Mouse (Mus musculus) embryonic facial prominence, embryonic 15.5 days (tissue): ENCODE results near the gene Sdccag8. TPM values are rescaled to one million over a fixed set of nuclear protein-coding genes. Genes with fewer than 3 reads are reported as not detected.

Experiments used
- ATAC-seq: fragments of 200-750 bp; cut with Nextera tagmentation; 2 replicates; pipeline ENCODE4 v1.8.0; 2017; ENCODE audit warnings: low read depth, moderate TSS enrichment; ENCODE audit not compliant: insufficient number of reproducible peaks, low FRiP score, low TSS enrichment
- H3K27ac ChIP-seq: fragments of 300-500 bp; sonication (generic); replicated peaks from 2 replicates; pipeline ENCODE4 v1.5.1; 2015; ENCODE audit warnings: mild to moderate bottlenecking, inconsistent platforms
- H3K27me3 ChIP-seq: fragments of 300-500 bp; sonication (generic); 2 replicates; pipeline ENCODE4 v1.6.1; 2015; ENCODE audit warnings: inconsistent platforms
- H3K36me3 ChIP-seq: fragments of 300-500 bp; sonication (generic); 2 replicates; pipeline ENCODE4 v1.6.1; 2015; ENCODE audit warnings: mild to moderate bottlenecking, inconsistent platforms
- H3K4me1 ChIP-seq: fragments of 300-500 bp; sonication (generic); 2 replicates; pipeline ENCODE4 v1.6.1; 2015; ENCODE audit warnings: inconsistent platforms
- H3K4me2 ChIP-seq: fragments of 300-500 bp; sonication (generic); replicated peaks from 2 replicates; pipeline ENCODE4 v1.6.1; 2015; ENCODE audit warnings: mild to moderate bottlenecking, inconsistent platforms
- H3K4me3 ChIP-seq: fragments of 300-500 bp; sonication (generic); replicated peaks from 2 replicates; pipeline ENCODE4 v1.5.1; 2015; ENCODE audit warnings: mild to moderate bottlenecking, inconsistent platforms
- H3K9ac ChIP-seq: fragments of 300-500 bp; sonication (generic); 2 replicates; pipeline ENCODE4 v1.6.1; 2015; ENCODE audit warnings: inconsistent platforms
- H3K9me3 ChIP-seq: fragments of 300-500 bp; sonication (generic); replicated peaks from 2 replicates; pipeline ENCODE4 v1.6.1; 2016; ENCODE audit warnings: inconsistent platforms
- WGBS: fragments of 180-500 bp; shearing (Covaris S2); methylation state at CpG from one replicate; pipeline ENCODE4 v1.1.7; 2015; 5-methylcytosine and 5-hydroxymethylcytosine counted together
- polyA plus RNA-seq: library from polyadenylated mRNA; unstranded; fragments of >200 nt; fragmentation: Nextera tagmentation; extraction: Ambion mirVana; gene quantifications from 2 replicates; pipeline ENCODE4 v1.2.1, GENCODE M21; 2015

The Sdccag8 gene
- polyA plus RNA-seq, 1 experiment from 2014 or later = 21.4 TPM

DNA sequence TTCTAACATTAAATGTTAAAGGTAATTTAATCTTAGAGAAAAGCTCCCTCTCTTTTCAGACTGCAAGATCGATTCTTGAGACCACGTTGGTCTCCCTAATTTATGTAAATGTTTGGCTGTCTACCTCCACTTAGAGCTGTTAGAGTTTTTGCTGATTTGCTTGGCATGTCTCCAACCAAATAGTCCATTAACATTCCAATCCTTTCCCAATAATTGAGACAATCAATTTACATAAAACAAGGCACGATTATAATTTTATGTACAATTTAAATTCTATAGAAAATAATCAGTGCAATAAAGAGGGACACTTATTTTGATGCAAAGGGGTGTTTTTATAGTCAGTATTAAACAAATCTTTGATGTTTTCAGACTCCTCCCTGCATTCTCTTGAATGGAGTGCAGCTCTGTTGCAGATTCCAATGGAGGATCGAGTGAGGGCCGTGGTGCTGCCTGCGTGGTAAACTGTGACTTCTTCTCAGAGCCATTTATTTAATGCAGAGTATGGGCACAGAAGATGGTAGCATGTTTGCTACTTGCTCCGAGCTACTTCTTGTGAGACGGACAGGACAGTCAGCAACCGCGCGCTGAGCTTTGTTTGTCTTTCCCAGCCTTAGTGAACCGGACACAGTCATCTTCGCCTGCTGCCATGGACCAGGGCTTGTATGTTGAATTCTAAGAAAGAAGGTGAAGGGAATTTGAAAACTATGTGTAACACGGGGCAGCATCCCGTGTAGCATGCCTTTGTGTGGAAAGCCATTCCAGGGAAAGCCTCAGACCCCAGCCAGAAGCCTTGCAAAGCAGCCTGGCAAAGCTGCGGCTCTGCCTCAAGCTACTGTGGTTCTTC is 156.4 kb downstream of the Sdccag8 start:
- Histone ChIP-seq H3K4me1 (no peaks in the 10 kb centered on the region), H3K4me2 (no peak overlapping the region), H3K27ac (no peak overlapping the region), H3K27me3 (no peaks in the 10 kb centered on the region), H3K4me3 (no peak overlapping the region), H3K36me3 (no peaks in the 10 kb centered on the region), H3K9me3 (no peaks in the 10 kb centered on the region), H3K9ac (no peak overlapping the region)
- WGBS = 67% methylated on average over 16 of the region's 16 CpGs
- ATAC-seq = no peak

DNA sequence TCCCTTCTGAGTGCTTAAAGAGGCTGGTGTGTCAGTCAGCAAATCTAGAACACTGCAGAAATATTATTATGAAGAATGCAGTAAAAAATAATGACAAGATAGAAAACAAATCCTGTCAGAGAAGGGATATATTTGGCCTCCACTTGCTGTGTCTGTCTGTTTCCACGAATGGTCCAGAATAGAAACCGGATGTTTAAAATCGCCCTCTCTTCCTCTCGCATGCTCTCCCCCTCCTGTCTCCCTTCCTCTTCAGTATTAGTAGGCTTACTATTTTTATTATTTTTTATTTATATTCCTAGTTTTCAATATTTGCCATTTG is 157.0 kb downstream of the Sdccag8 start:
- H3K4me2 ChIP-seq = no peak overlapping the region
- WGBS = 58% methylated on average over 4 of the region's 4 CpGs
- no peak for ATAC-seq
- no peaks in the 10 kb centered on the region for H3K27me3 ChIP-seq
- H3K9ac ChIP-seq = no peak overlapping the region
- no peak overlapping the region for H3K4me3 ChIP-seq
- no peaks in the 10 kb centered on the region for H3K4me1 ChIP-seq
- no peak overlapping the region for H3K27ac ChIP-seq
- no peaks in the 10 kb centered on the region for H3K9me3 ChIP-seq
- no peaks in the 10 kb centered on the region for H3K36me3 ChIP-seq

GRCm38 (mm10) chr1:176973356-176974088 is 159.1 kb downstream of the Sdccag8 start:
- Histone ChIP-seq H3K27ac (no peak overlapping the region), H3K4me1 (no peaks in the 10 kb centered on the region), H3K4me2 (no peak overlapping the region), H3K36me3 (no peaks in the 10 kb centered on the region), H3K27me3 (no peaks in the 10 kb centered on the region), H3K9me3 (no peaks in the 10 kb centered on the region), H3K4me3 (no peak overlapping the region), H3K9ac (no peak overlapping the region)
- no peak for ATAC-seq
- WGBS = 74% methylated on average over 6 of the region's 6 CpGs

- Histone ChIP-seq H3K27ac (no peak overlapping the region), H3K4me1 (no peaks in the 10 kb centered on the region)
- no peak for ATAC-seq
Measured at GRCm38 (mm10) chr1:176979235-176979634, 164.8 kb downstream of the Sdccag8 start.

DNA sequence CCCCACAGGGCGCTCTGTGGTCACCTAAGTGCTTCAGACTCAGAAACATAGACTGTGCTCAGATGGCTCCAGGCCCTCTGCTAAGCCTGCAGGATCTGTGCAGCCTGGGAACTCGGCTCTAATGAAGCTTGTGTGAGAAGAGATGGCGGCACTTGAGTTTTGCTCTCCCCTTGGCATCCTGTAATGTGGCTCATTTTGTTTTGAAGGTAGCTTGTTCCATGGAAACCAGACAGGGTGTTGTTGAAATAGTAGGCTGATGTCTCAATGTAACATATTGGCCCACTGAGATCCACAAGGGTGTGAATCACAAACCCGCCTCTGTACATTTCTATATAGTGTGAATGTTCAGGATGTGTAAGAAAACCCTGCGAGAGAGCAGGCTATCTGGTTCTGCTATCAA is 165.7 kb downstream of the Sdccag8 start:
- H3K4me2 ChIP-seq = no peak overlapping the region
- 83% methylated on average over 5 of the region's 5 CpGs for WGBS

More at GRCm38 (mm10) chr1:176979235-176979634, 164.8 kb downstream of the Sdccag8 start:
- no peak overlapping the region for H3K4me3 ChIP-seq
- no peaks in the 10 kb centered on the region for H3K27me3 ChIP-seq
- no peaks in the 10 kb centered on the region for H3K9me3 ChIP-seq
- no peak overlapping the region for H3K9ac ChIP-seq
- no peak overlapping the region for H3K4me2 ChIP-seq
- H3K36me3 ChIP-seq = no peaks in the 10 kb centered on the region

DNA sequence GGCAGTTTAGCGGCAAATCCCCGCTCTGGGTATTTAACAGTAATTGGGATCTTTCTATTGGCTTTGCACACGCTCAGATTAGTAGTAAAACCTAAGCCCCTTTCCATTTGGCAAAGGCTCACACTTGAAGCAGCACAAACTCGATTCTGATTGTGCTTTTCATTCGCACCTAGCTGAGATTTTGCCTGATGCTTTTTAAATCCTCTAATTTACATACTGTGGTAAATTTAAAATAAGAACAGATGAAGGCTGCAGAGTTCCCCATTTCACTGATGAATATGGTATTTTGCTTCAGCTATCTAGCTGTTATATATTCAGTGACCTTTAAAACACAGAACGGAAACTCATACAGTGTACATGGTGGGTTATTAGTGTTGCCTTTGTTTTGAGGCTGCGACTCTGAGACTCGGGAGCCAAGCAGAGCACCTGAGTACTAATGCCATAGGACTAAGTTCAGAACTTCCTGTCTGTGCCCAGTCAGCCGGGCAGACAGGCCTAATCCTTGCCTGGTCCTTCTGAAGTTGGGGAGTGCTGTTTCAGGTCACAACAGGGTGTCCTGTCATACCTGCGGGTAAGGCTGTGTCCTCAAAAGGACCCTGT is 166.4 kb downstream of the Sdccag8 start:
- 79% methylated on average over 10 of the region's 10 CpGs for WGBS
- Histone ChIP-seq H3K27me3 (no peaks in the 10 kb centered on the region), H3K4me3 (no peak overlapping the region), H3K4me2 (no peak overlapping the region), H3K4me1 (peaks cover 9% of the 10 kb centered on the region), H3K9me3 (no peaks in the 10 kb centered on the region), H3K36me3 (no peaks in the 10 kb centered on the region), H3K9ac (no peak overlapping the region), H3K27ac (no peak overlapping the region)
- ATAC-seq = no peak

More for the DNA sequence above, 165.7 kb downstream of the Sdccag8 start:
- H3K4me3 ChIP-seq = no peak overlapping the region
- H3K9me3 ChIP-seq = no peaks in the 10 kb centered on the region
- H3K27me3 ChIP-seq = no peaks in the 10 kb centered on the region
- no peaks in the 10 kb centered on the region for H3K36me3 ChIP-seq
- H3K9ac ChIP-seq = no peak overlapping the region
- ATAC-seq = no peak
- no peak overlapping the region for H3K27ac ChIP-seq
- H3K4me1 ChIP-seq = peaks cover 2% of the 10 kb centered on the region

- Histone ChIP-seq H3K4me3 (no peak overlapping the region), H3K36me3 (no peaks in the 10 kb centered on the region), H3K4me1 (peaks cover 15% of the 10 kb centered on the region), H3K4me2 (no peak overlapping the region), H3K27ac (no peak overlapping the region), H3K27me3 (no peaks in the 10 kb centered on the region), H3K9me3 (no peaks in the 10 kb centered on the region), H3K9ac (no peak overlapping the region)
- WGBS = 98% methylated on average over 2 of the region's 2 CpGs
- ATAC-seq = no peak
Measured at GRCm38 (mm10) chr1:176981511-176981910, 167.1 kb downstream of the Sdccag8 start.

DNA sequence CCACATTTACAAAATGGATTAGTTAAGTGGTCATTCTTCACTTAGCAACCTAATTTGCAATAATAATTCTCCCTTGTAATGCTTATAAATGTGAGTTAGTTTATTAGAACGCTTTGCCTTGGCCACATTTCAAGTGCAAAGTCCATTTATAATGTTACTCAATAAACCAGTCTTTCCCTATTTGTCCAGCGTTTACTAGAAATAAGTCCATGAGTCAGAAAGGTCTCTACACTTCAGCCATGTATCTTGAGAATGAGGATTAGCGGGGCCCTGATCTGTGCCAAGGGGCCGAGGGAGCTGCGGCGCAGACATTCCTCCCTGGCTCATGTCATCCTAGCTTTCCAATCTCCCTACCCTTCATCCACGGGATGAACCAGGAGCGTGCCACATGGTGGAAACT is 168.2 kb downstream of the Sdccag8 start:
- Histone ChIP-seq H3K4me3 (no peak overlapping the region), H3K9me3 (no peaks in the 10 kb centered on the region), H3K4me1 (peaks cover 26% of the 10 kb centered on the region), H3K27ac (no peak overlapping the region), H3K27me3 (no peaks in the 10 kb centered on the region), H3K36me3 (no peaks in the 10 kb centered on the region), H3K4me2 (no peak overlapping the region), H3K9ac (no peak overlapping the region)
- ATAC-seq = no peak
- WGBS = 91% methylated on average over 8 of the region's 8 CpGs

GRCm38 (mm10) chr1:176985691-176986090 is 171.2 kb downstream of the Sdccag8 start:
- Histone ChIP-seq H3K36me3 (no peaks in the 10 kb centered on the region), H3K4me3 (no peak overlapping the region), H3K4me1 (peaks cover 27% of the 10 kb centered on the region), H3K9me3 (no peaks in the 10 kb centered on the region), H3K9ac (no peak overlapping the region), H3K4me2 (no peak overlapping the region), H3K27ac (no peak overlapping the region), H3K27me3 (no peaks in the 10 kb centered on the region)
- 21% methylated on average over 6 of the region's 6 CpGs for WGBS
- ATAC-seq = no peak

DNA sequence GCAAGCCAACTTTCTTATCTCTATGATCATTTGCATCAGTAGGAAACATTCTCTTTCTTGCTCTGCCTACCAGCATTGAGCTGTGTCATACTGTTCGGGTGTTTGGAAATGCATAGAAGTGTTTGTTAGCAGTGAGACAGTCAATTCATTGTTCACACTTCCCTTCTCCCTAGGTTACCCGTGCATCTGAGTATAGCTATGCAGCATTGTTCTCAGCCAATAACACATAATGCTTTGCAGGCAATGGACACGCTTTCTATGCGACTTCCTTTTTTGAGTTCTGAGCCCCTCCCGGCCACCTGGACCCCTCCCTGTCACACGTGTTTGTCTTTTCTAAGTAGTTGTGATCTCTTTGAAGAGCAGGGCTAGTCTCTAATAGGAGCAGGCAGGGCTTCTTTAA is 171.8 kb downstream of the Sdccag8 start:
- Histone ChIP-seq H3K4me2 (no peak overlapping the region), H3K27ac (no peak overlapping the region), H3K36me3 (no peaks in the 10 kb centered on the region), H3K9me3 (no peaks in the 10 kb centered on the region), H3K9ac (no peak overlapping the region), H3K4me1 (peaks cover 27% of the 10 kb centered on the region), H3K27me3 (no peaks in the 10 kb centered on the region), H3K4me3 (no peak overlapping the region)
- WGBS = 38% methylated on average over 6 of the region's 6 CpGs
- ATAC-seq = no peak

GRCm38 (mm10) chr1:176986990-176987740 is 172.7 kb downstream of the Sdccag8 start:
- no peak overlapping the region for H3K27ac ChIP-seq
- H3K9me3 ChIP-seq = no peaks in the 10 kb centered on the region
- 46% methylated on average over 6 of the region's 6 CpGs for WGBS
- H3K4me2 ChIP-seq = no peak overlapping the region
- H3K9ac ChIP-seq = no peak overlapping the region
- no peaks in the 10 kb centered on the region for H3K27me3 ChIP-seq
- no peaks in the 10 kb centered on the region for H3K36me3 ChIP-seq
- H3K4me3 ChIP-seq = no peak overlapping the region
- H3K4me1 ChIP-seq = peaks cover 27% of the 10 kb centered on the region
- ATAC-seq = peak; percentile 44; the same call in 1 of the 2 replicates
